Mouse (Mus musculus) CH12.LX (cell line): ENCODE data around the gene Pmm2. TPM values are rescaled to one million over a fixed set of nuclear protein-coding genes. Genes with fewer than 3 reads are reported as not detected.

Source experiments
- DNase-seq: peaks from one replicate; pipeline ENCODE4 v3.0.0-alpha.2; 2013; ENCODE audit errors: extremely low read depth
- H3K27ac ChIP-seq: 2 replicates; pipeline ENCODE4 v1.5.1; 2012; ENCODE audit warnings: low read depth, mild to moderate bottlenecking, control low read depth, moderate library complexity; ENCODE audit not compliant: insufficient read depth
- H3K27me3 ChIP-seq: replicated peaks from 2 replicates; pipeline ENCODE3; 2012; ENCODE audit warnings: inconsistent platforms
- H3K36me3 ChIP-seq, 2 experiments: replicated peaks in 1 of 2; 2 replicates each; pipeline versions ENCODE3 to v1.6.1; 2012; ENCODE audit warnings: inconsistent platforms in 1 of 2, low read length in 1 of 2, mild to moderate bottlenecking in 1 of 2, mixed read lengths in 1 of 2, moderate library complexity in 1 of 2; ENCODE audit not compliant: control insufficient read depth in 1 of 2, insufficient read depth in 1 of 2
- H3K4me1 ChIP-seq, 2 experiments: 2 replicates each; pipeline ENCODE4 v1.6.1; 2012; ENCODE audit warnings: inconsistent platforms in 1 of 2, moderate library complexity in 1 of 2; ENCODE audit not compliant: insufficient read depth in 2 of 2, control insufficient read depth in 1 of 2
- H3K4me2 ChIP-seq: 2 replicates; pipeline ENCODE4 v1.6.1; 2012; ENCODE audit warnings: low read depth, mild to moderate bottlenecking, control low read depth; ENCODE audit not compliant: poor library complexity, insufficient read depth, severe bottlenecking
- H3K4me3 ChIP-seq, 3 experiments: fragments of 150-350 bp in 1 of 3; sonication (generic) in 1 of 3; replicated peaks in 1 of 3; 2 replicates each; pipeline versions ENCODE3 to v1.5.1; 2011 to 2012; ENCODE audit warnings: low read depth in 2 of 3, low read length in 2 of 3, mild to moderate bottlenecking in 2 of 3, moderate library complexity in 2 of 3, control low read depth in 1 of 3, improper control_type of control experiment in 1 of 3, inconsistent platforms in 1 of 3, mixed read lengths in 1 of 3; ENCODE audit not compliant: poor library complexity in 1 of 3
- H3K79me2 ChIP-seq: replicated peaks from 2 replicates; pipeline ENCODE4 v1.6.1; 2012; ENCODE audit warnings: mild to moderate bottlenecking, moderate library complexity; ENCODE audit not compliant: control insufficient read depth, poor library complexity, insufficient read depth, severe bottlenecking; ENCODE audit errors: extremely low read depth
- H3K9ac ChIP-seq: 2 replicates; pipeline ENCODE4 v1.6.1; 2012; ENCODE audit warnings: low read depth, mild to moderate bottlenecking, control low read depth, moderate library complexity; ENCODE audit not compliant: insufficient read depth
- H3K9me3 ChIP-seq: replicated peaks from 2 replicates; pipeline ENCODE3; 2012; ENCODE audit warnings: low read length, inconsistent platforms, mixed read lengths
- CHD2 ChIP-seq: IDR thresholded peaks from 2 replicates; pipeline ENCODE4 v1.6.1; 2011; ENCODE audit warnings: low read length, improper control_type of control experiment
- E2F4 ChIP-seq: IDR thresholded peaks from 2 replicates; pipeline ENCODE4 v1.6.1; 2011; ENCODE audit warnings: low read depth, low read length, improper control_type of control experiment; ENCODE audit not compliant: insufficient replicate concordance
- ELF1 ChIP-seq: IDR thresholded peaks from 2 replicates; pipeline ENCODE4 v1.6.1; 2014; ENCODE audit warnings: low read depth, mild to moderate bottlenecking, inconsistent platforms, low read length, improper control_type of control experiment
- ETS1 ChIP-seq: conservative IDR thresholded peaks from 2 replicates; pipeline ENCODE4 v1.6.1; 2012; ENCODE audit warnings: low read depth, mild to moderate bottlenecking, inconsistent platforms, low read length, improper control_type of control experiment, moderate library complexity
- GABPA ChIP-seq: IDR thresholded peaks from 2 replicates; pipeline ENCODE4 v1.6.1; 2012; ENCODE audit warnings: low read depth, low read length, improper control_type of control experiment, inconsistent platforms; ENCODE audit not compliant: insufficient replicate concordance
- JUN ChIP-seq: IDR thresholded peaks from 2 replicates; pipeline ENCODE4 v1.6.1; 2011; ENCODE audit warnings: low read depth, mild to moderate bottlenecking, low read length, improper control_type of control experiment, moderate library complexity; ENCODE audit not compliant: insufficient read depth
- KAT2A ChIP-seq: IDR thresholded peaks from 2 replicates; pipeline ENCODE4 v1.6.1; 2012; ENCODE audit warnings: low read length, improper control_type of control experiment, inconsistent platforms; ENCODE audit not compliant: insufficient replicate concordance
- MAFK ChIP-seq: IDR thresholded peaks from 2 replicates; pipeline ENCODE4 v1.6.1; 2011; ENCODE audit warnings: low read length, improper control_type of control experiment; ENCODE audit not compliant: insufficient replicate concordance
- MAZ ChIP-seq: IDR thresholded peaks from 2 replicates; pipeline ENCODE4 v1.6.1; 2012; ENCODE audit warnings: low read depth, mild to moderate bottlenecking, inconsistent platforms, low read length, improper control_type of control experiment, moderate library complexity
- MEF2A ChIP-seq: IDR thresholded peaks from 2 replicates; pipeline ENCODE4 v1.6.1; 2014; ENCODE audit warnings: low read depth, mild to moderate bottlenecking, inconsistent platforms, low read length, improper control_type of control experiment, borderline replicate concordance
- MXI1 ChIP-seq: IDR thresholded peaks from 2 replicates; pipeline ENCODE4 v1.6.1; 2011; ENCODE audit warnings: mild to moderate bottlenecking, low read depth, low read length, improper control_type of control experiment
- NELFE ChIP-seq: IDR thresholded peaks from 2 replicates; pipeline ENCODE4 v1.6.1; 2011; ENCODE audit warnings: low read depth, low read length, improper control_type of control experiment
- PAX5 ChIP-seq: IDR thresholded peaks from 2 replicates; pipeline ENCODE4 v1.6.1; 2012; ENCODE audit warnings: low read length, inconsistent platforms, mixed read lengths
- POLR2A ChIP-seq: IDR thresholded peaks from 2 replicates; pipeline ENCODE4 v1.6.1; 2011; ENCODE audit warnings: low read depth, mild to moderate bottlenecking, improper control_type of control experiment, low read length
- RCOR1 ChIP-seq: conservative IDR thresholded peaks from 2 replicates; pipeline ENCODE4 v1.6.1; 2012; ENCODE audit warnings: low read depth, mild to moderate bottlenecking, inconsistent platforms, low read length, improper control_type of control experiment
- SIN3A ChIP-seq: IDR thresholded peaks from 2 replicates; pipeline ENCODE4 v1.6.1; 2012; ENCODE audit warnings: low read length, improper control_type of control experiment, inconsistent platforms
- SMC3 ChIP-seq: IDR thresholded peaks from 2 replicates; pipeline ENCODE4 v1.6.1; 2011; ENCODE audit warnings: low read depth, low read length, improper control_type of control experiment
- TBP ChIP-seq: conservative IDR thresholded peaks from 2 replicates; pipeline ENCODE4 v1.6.1; 2011; ENCODE audit warnings: low read depth, low read length, improper control_type of control experiment
- TCF12 ChIP-seq: IDR thresholded peaks from 2 replicates; pipeline ENCODE4 v1.6.1; 2014; ENCODE audit warnings: low read depth, mild to moderate bottlenecking, inconsistent platforms, low read length, improper control_type of control experiment
- UBTF ChIP-seq: IDR thresholded peaks from 2 replicates; pipeline ENCODE4 v1.6.1; 2012; ENCODE audit warnings: low read depth, mild to moderate bottlenecking, inconsistent platforms, low read length, improper control_type of control experiment, moderate library complexity
- USF1 ChIP-seq: IDR thresholded peaks from 2 replicates; pipeline ENCODE4 v1.6.1; 2014; ENCODE audit warnings: low read depth, mild to moderate bottlenecking, inconsistent platforms, low read length, improper control_type of control experiment
- ZKSCAN1 ChIP-seq: IDR thresholded peaks from 2 replicates; pipeline ENCODE4 v1.6.1; 2012; ENCODE audit warnings: low read depth, inconsistent platforms, low read length, improper control_type of control experiment, borderline replicate concordance
- ZMIZ1 ChIP-seq: IDR thresholded peaks from 2 replicates; pipeline ENCODE4 v1.6.1; 2012; ENCODE audit warnings: low read depth, mild to moderate bottlenecking, inconsistent platforms, low read length, improper control_type of control experiment
- ZNF384 ChIP-seq: IDR thresholded peaks from 2 replicates; pipeline ENCODE4 v1.6.1; 2012; ENCODE audit warnings: low read depth, low read length, improper control_type of control experiment, inconsistent platforms
- dilution Hi-C: fragments of 300-500 bp; cut with MboI; formaldehyde crosslinking; loops from 2 replicates; pipeline ENCODE4 v1.14.3; 2020; ENCODE audit warnings: low sequenced_read_pairs; ENCODE audit not compliant: extremely low pct_unique_long_range_greater_than_20kb, extremely low pct_ligation_motif_present
- in situ Hi-C: fragments of 300-500 bp; cut with MboI; formaldehyde crosslinking; loops from 3 replicates; pipeline ENCODE4 v1.14.3; 2019; ENCODE audit warnings: low sequenced_read_pairs, low pct_ligation_motif_present, low pct_unique_long_range_greater_than_20kb, mixed read lengths
- polyA plus RNA-seq: library from polyadenylated mRNA; unstranded; fragments of >175 nt; gene quantifications from 2 replicates; pipeline ENCODE4 v1.2.1, GENCODE M21; 2012; ENCODE audit warnings: low read depth; ENCODE audit not compliant: insufficient read length
- total RNA-seq, 2 experiments: library from RNA; depleted of rRNA; stranded (reverse); fragments of 300-350 nt in 1 of 2; fragments of >200 nt in 1 of 2; gene quantifications; 2 replicates each; pipeline ENCODE4 v1.2.3; 2012 to 2014

Gene Pmm2
- total and polyA plus RNA-seq, 3 experiments: 33.1 to 69.4 (median 42.1) TPM

GRCm38 (mm10) chr16:8675559-8675958, 38.1 kb downstream of the Pmm2 start:
- Histone ChIP-seq H3K4me1 (peaks cover 8 to 32% of the 10 kb centered on the region in 2 experiments), H3K9me3 (no peaks in the 10 kb centered on the region), H3K4me3 (no peak overlapping the region), H3K27ac (no peak overlapping the region), H3K36me3 (peaks cover 0 to 1% of the 10 kb centered on the region in 2 experiments), H3K27me3 (peaks cover 15% of the 10 kb centered on the region), H3K4me2 (no peak overlapping the region), H3K79me2 (no peaks in the 10 kb centered on the region), H3K9ac (no peak overlapping the region)
- DNase-seq: no peak
- dilution Hi-C loops: no loop called here
- TF ChIP-seq ELF1 (no peak), MAZ (no peak), TBP (no peak), ZKSCAN1 (no peak), USF1 (no peak), ZNF384 (no peak), SIN3A (no peak), UBTF (no peak), POLR2A (no peak), E2F4 (no peak), JUN (no peak), CHD2 (no peak), KAT2A (no peak), ETS1 (no peak), MXI1 (no peak), TCF12 (no peak), MEF2A (no peak), ZMIZ1 (no peak), MAFK (no peak), GABPA (no peak)
- in situ Hi-C loops: loop anchor here (5.0 kb wide), 2 partner anchors 33 to 183 kb away; no protein-coding TSS in a partner anchor

GRCm38 (mm10) chr16:8676228-8676627, 38.8 kb downstream of the Pmm2 start:
- Histone ChIP-seq H3K9ac (no peak overlapping the region), H3K4me3 (no peak overlapping the region), H3K27me3 (peaks cover 15% of the 10 kb centered on the region), H3K27ac (no peak overlapping the region), H3K4me1 (peaks cover 5 to 26% of the 10 kb centered on the region in 2 experiments; a peak in 3 of 4 replicates), H3K36me3 (peaks cover 0 to 1% of the 10 kb centered on the region in 2 experiments), H3K79me2 (no peaks in the 10 kb centered on the region), H3K4me2 (no peak overlapping the region), H3K9me3 (no peaks in the 10 kb centered on the region)
- dilution Hi-C loops (no loop called here), in situ Hi-C loops (loop anchor here (5.0 kb wide), 2 partner anchors 34 to 184 kb away; no protein-coding TSS in a partner anchor)
- TF ChIP-seq SMC3 (no peak), E2F4 (no peak), ZKSCAN1 (no peak), PAX5 (no peak), POLR2A (no peak), JUN (no peak), TBP (no peak), USF1 (no peak), ZMIZ1 (no peak), ZNF384 (no peak), NELFE (no peak), RCOR1 (no peak)
- DNase-seq: no peak
